Mouse (Mus musculus) 416B (cell line): ENCODE data around the gene Lfng.

Experiments
- DNase-seq: peaks from one replicate; pipeline ENCODE4 v3.0.0; 2011; ENCODE audit warnings: low read depth

Lfng gene

DNA sequence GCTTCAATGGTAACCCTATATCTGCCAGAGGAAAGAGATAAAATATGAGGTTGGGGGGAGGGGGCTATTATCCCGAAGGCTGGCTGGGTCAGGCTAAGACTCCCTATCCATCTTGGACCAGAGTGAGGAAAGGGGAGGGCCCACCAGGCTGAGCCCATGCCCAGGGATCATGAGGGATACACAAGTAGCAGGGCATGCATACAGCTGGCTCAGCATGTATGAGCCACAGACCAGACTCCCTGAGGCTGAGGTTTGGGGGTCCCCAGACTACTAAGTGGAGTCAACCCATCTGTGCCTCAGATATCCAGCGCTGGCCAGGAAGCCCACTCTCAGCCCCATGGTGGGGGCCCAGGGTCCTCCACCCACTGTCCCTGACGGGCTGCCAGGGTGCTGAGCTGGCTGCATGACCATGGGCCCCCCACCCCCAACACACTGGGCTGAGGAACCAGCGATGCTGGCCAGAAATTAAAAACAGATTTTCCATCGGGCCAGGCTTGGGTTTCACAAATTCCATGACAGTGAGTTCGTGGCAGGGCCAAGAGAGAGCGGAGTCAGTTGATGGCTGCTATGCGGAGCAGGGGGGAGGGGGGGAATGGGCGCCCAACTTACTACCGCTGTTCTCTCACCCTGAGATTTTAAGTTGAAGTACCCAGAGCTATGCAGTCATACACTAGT lies 34.3 kb downstream of the Lfng start:
- no peak for DNase-seq

DNA sequence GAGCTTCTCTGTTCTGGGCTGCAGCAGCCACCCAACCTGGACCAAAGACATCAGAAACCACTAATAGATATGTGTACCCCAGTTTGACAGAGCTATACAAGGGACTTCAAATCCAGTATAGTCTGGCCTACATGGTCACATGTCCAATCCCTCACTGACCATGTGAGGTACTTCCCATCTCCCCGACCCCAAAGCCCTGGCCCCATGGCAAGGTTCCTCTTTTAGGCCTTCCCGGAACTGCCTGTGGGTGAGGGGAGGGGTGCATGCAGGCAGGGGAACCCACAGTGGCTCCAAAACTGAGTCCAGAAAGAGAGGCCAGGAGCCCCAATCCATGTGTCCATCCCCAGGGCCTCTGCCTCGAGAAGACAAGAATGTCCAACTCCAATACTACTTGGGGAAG lies 35.0 kb downstream of the Lfng start:
- DNase-seq: peak; percentile 87

DNA sequence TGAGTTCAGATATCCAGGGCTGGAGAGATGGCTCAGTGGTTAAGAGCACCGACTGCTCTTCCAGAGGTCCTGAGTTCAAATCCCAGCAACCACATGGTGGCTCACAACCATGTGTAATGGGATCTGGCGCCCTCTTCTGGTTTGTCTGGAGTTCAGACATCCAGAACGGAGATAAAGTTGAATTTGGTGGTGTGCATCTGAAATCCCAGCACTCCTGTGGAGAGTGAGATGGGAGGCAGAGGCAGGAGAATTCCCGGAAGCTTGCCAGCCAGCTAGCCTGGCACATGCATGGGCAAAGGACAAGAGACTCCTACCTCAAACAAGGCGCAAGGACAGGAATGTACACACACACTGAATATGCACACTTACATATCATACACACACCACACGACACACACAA lies 37.1 kb downstream of the Lfng start:
- no peak for DNase-seq

DNA sequence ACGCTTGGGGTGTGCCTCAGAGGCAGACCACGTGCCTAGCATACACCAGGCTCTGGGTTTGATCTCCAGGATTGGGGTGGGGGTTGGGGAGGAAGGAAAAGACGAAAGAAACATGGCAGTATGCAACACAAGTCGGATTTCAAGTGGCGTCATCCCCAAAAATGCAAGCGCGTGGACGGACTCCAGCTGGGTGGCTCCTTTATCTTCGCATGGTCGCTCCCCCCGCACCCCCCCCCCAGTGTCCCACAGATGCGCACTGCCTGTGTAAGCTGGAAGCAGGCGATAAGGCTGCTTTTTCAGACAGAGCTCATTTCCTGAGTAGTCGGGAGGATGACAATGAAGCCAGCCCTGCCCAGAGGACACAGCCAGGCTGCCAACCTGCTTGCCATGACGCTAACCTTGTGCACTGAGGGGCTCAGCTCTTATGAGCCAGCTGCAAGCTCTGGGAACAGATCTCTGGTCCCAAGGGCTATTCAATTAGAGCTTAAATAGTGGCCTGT lies 37.6 kb downstream of the Lfng start:
- peak; percentile 78 for DNase-seq

DNA sequence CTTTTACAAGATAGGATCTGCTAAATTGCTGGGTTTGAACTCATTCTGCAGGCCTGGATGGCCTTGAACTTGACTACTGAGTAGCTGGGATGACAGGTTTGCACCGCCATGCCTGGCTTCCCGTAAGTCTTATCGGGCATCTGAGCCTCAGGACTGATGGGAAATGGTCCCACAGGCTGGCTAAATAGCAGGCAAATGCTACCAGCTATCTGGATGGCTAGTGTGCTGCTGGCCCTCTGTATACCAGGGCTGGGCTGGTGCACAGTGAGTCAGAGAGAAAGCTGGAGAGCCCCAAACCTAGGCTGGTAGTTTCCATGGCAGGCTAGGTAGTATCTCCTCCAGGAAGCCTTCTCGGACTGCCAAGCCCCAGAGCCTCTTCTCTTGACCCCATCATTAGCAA lies 38.3 kb downstream of the Lfng start:
- DNase-seq: no peak

DNA sequence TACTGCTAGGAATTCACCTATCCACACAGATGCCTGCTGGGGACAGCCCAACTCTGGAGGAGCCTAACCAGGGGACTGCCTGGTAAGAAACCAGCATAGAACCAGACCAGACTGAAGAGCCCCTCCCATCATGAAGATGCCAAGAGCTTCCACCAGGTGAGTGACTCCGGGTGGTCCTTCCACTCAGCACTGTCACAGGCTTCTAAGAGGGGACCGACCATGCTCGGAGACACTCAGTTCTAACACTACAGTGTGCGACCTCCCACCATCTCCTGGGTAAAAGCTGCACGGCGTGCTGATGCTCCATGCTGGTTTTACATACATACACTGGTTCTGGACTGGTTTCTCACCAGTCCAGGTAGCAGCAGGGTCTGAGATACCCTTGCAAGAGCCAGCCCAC lies 39.1 kb downstream of the Lfng start:
- no peak for DNase-seq

DNA sequence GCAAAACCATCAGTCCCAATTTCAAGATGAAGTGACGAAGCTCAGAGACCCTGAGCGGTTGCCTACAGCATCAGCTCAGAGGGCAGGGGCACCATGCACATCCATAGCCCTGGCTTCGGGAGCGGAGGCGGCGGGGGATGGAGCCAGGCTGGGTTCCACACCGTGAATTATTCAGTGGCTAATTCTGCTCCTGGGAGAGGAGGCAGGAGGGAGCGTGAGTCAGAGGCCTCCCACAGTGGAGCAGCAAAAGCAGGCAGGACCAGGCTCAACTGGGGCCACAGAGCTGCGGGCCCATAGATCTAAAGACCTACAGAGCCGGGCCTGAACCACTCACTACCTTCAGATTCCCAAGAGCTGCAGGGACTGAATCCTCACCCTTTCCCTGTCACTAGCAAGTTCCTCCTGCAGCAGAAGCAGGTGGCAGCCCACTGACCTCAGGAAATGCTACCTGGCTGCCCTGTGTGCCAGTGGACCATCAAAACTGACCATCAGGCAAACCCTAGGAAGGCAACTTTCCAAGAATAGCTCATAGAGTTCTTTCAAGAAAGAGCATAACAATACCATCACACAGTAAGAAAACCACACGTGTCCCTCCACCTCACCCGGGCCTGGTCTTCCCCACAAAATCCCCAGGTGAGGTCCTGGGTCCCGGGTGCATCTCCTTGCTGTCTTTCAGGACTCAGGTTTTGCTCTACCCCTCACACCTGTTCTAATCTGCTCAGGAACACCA lies 40.1 kb downstream of the Lfng start:
- DNase-seq: no peak

DNA sequence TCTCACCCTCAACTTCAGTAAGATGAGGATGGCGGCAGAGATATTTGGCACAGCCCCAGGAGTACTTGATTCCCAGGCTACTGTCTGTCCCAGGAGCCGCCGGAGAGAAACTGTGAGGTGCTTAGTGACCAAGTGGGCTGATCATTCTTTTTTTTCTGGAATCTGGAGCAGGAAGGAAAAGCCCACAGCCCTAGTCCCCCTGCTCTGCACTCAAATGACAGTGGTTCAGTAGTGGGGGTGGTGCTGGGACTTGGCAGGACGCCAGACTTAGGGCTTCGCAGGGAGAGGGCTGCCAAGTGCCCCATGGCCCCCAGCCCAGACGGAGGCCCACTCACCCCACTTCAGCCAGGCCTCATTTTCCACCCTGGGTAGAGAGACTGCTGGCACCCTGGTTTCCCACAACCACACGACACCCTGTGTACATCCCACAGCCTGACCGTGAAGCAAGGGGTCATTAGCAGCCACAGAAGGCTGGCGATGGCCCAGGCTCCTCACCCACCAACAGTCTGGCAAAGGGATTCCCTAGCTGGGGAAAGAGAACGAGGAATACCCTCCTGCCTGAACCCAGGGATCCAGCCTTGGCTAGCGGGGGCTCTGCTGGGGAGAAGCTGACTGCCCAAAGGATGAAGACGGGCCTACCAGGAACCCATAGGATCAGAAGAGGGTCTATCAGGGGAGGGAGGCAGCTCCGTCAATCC lies 40.9 kb downstream of the Lfng start:
- DNase-seq: peak; percentile 41

DNA sequence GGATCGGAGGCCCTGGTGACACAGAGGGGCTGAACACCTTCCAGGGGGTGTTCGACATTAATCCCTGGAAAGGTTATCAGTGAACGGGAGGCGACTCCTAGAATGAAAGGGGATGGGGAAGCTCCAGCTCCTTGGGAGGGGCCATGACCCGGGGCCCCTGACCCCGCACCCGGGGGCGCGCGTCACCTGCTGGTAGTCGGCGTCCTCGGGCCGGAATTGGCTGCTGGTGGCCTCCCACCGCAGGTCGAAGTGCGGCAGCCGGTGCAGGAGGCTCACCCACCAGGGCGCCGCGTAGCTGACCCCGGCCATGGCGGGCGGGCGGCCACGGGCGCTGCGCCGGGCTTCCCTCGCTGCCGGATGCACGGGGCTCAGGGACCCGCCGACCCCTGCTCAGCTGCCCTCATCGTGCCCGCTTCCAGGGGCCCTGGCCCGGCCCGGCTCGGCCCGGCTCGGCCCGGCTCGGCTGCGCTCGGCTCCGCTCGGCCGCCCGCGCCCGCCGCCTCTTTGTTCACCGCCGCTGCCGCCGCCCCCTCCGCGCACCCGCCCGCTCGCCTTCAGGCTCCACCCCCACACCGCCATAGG lies 41.5 kb downstream of the Lfng start, which contains the start of gene Ttyh3:
Gene Ttyh3 (minus strand): TSS at position 513 of the 582 bp plus-strand sequence.
- peak; percentile 37 for DNase-seq

DNA sequence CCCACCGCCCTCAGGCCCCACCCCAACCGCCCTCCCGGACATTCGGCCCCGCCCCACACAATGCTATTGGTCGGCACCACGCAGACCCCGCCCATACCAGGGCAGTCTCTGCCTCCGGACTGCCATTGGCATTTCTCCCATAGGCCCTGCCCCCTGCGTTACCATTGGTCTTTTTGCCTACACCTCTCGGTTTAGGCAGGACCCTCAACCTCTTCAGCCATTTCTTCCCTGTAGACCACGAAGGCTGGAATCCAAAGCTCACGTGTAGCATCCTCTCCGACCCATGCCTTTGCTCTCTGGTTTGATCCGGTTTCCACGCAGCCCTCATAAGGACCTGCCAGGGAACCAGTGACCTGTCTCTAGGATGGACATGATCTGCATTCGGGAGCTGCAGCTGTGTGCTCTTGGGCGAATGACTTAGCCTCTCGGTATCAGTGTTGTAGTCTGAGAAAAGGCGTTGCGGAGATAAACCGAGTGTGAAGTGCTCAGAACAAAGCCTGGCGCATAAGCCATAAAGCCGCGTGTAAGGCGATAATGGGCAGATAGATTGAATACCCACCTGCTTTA lies 42.1 kb downstream of the Lfng start:
- peak; percentile 95 for DNase-seq

DNA sequence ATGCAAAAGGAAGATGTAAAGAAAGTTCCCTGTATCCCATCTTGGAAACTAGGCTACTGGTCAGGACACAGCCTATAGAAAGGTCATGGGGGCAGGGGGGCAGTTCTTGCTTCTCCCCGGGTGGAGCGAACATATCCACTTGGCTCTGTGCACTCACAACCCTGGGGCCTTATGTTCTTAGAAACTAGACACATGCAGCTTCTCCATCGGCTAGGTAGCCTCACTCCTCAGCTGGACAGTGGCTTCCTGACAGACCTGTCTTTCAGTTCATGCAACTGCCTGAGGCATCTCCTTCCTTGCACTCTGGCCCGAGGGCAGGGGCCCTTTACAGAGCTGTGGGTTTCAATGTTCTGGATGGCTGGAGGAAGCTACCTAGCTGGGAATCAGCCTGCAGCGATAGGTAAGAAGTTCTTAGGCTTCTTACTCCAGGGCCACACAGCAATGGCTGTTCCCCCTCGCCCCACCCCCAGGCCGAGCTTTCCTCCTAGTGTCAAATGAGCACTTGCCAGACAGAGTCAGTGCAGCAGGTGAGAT lies 42.8 kb downstream of the Lfng start:
- no peak for DNase-seq

DNA sequence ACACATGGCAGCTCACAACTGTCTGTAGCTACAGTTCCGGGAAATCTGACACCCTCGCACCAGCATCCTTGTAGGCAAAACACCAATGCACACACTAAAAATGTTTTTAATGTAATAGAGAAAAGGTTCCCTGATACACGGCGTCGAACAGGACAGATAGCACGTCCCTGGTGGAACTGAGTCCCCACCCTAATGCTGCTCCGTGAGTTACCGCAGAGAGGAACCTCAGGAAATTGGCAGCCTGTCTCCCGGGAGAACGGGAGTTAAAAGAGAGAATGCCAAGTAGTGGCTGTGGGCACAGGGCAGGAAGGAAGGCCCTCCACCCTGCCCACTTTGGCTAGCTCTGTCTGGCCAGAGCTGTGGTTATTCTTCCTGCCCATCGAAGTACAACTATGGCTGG lies 44.1 kb downstream of the Lfng start:
- peak; percentile 60 for DNase-seq

DNA sequence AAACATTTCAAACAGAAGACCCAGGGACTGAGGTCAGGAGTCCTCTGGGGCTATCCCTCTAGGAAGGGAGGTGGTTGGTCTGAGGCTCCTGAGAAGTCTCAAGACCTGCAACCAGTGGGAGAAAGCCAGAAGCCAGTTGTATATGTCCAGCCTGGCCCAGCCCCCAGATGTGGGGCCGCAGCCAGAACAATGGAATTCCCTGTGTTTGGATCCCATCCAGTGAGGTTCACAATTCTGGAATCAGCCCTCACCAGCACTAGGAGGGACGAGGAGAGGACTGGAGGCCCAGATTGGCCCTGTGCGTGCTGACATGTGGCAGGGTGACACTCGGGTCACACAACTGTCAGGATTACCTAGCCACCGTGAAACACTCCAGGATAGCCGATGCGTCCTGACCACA lies 45.5 kb downstream of the Lfng start:
- no peak for DNase-seq

DNA sequence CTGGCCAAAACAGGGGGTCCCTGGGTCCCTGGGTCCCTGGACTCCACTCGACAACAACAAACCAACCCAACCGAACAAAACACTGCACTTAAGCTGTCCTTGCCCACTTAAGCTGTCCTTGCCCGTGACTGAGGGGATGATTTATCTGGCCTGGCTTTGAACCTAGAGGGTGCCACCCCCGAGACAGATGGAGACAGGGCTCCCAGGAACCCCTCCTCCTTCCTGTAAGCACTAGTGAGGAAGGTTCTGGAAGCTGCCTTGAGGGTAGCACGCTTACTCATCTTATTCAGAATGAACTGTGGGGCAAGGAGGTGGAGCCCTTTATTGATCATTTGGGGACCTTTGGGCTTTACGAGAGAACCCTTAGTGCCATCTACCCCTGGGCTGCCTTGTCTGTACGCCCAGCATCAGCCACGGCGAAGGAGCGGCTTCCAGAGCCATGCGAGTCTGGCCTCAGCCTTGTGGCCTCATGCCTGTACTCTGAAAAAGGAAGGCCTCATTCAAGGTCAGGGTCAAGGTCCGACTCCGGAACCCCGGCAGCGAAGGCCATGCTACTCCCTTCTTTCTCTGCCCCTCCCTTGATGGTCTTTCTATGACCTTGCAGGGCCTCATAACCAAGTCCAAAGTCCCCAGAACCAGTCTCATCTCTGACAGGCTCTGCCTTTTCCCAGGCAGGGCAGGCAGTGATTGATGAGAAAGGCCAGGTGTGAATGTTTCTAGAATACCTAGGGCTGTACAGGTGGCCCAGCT lies 47.2 kb downstream of the Lfng start:
- no peak for DNase-seq

DNA sequence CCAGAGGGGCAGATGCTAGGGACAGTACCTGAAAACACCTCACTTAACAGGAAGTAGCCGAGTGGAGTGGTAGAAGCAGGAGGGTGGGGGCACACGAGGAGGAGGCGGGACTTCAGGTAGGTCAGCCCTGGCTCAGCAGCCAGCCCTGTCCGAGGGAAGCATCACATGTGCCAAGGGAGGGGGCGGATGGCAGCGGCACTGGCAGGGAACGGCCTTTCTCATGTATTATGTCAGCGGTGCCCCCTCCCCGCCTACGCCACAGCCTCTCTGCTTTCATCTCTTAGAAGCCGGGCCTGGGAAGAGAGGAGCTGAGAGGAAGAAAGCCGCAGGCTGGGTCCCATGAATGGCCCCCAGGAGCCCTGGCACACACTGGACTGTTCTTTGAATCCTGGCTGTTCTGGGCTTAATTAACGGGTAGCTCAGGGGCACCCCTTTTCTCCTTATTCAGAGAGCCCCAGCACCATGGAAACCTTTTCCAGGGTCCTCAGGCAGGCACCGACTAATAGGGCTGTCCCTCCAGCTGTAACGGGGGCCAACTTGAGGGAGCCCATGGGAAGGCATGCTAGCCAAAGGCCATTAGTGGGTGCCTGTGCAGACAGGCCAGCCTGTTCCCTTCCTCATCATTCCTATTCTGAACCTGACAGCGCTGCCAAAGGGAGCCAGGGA lies 52.6 kb downstream of the Lfng start:
- DNase-seq: no peak

DNA sequence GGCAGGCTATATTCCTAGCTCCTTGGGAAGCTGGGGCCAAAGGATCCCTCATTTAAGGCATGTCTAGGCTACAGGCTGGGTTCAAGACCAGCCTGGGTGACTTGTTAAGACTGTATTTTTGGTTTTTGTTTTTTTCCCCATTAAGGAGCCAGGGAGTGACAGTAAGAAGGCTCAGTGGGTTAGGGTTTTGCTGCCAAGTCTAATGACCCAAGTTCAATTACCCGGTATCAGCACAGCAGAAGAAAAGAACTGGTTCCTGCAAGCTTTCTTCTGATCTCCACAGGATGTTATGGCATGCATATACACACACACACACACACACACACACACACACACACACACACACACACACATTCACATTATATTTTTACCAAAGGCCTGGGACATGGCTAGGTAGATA lies 53.3 kb downstream of the Lfng start:
- no peak for DNase-seq

DNA sequence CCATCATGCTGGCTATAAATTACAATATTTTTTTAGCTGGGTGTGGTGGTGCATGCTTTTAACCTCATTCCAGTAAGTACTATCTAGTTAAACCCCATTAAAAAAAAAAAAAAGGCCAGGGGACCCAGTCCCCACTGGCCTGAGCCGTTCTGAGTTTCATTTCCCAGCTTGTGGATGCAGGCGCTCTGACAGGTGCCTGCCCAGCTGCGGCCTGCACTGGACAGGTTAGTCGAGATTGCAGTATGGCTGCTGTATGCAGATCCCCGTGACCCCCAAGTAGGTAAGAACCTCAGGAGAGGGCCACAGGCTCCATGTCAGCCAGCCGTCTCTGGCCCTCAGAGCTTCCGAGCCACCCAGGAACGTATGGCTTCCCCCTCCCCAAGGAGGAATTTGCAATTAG lies 54.3 kb downstream of the Lfng start:
- no peak for DNase-seq

DNA sequence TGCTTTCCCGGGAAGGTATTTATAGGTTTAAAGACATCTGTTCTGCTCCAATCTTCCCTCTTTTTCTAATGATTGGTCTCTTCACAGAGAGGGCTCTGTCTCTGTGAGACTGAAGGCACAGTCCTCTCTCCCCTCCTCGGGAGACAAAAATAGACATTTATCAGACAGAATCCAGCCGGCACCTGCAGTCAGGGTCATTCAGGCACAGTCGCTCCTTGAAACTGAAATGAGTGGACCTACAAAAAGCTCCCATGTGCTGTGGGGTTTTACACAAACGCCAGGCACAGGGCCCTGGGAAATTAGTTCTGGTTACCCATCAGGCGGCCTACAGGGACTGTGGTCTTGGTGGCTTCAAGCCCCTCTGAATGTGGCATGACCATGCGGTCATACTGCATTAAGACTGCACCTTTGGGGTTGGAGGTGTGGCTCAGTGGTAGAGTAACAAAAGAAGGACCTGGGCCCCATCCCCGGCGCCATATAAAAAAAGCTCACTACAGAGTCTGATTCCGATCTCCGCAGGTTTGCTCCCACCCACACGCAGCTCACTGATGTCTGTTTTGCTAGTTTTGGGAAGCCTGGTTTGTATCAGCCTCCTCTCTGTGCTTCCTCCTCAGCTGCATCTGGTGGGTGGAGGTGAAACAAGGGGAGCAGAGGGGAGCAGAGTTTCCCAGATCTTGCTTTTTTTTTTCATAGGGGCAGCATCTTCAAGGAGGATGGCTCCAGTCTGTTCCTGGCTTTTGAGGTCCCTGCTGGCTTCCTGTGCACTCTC lies 54.9 kb downstream of the Lfng start:
- DNase-seq: no peak

DNA sequence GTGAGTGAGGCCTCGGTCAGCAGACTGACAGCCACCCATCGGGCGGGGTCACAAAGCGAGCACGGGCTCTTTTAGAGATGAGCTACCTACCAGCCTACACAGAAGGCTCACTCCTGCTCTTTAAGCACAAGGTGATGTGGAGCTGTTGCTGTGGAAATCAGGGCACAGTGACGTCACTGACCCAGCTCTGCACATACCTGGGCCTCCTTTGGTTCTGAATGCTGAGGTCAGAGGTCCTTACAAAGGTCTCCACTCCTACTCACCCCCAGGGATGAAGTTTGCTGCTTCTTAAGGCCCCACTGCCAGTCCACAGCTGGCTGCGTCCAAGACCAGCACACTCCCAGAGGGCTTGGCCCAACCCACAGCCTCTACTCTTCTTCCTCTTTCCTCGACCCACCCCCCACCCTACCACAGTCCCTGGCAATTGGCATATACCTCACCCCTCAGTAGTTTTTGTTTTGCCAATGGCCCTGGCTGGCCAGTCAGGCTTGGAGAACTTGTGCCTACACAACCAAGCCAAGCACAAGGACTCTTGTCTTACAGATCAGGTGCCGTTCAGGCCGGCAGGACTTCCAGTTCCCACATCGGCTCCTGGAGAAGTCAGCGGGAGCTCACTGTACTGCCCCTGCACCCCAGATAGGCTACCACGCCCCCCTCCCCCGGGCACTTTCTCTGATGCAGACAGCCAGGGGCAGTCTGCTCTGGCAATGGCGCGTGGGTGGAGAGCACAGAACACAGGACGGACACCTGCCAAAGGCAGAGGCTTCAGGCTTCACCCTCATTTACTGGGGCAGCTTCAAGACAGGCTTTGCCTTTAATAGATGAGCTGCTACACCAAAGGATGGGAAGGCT lies 55.8 kb downstream of the Lfng start:
- DNase-seq: no peak
